Mouse (Mus musculus): ENCODE measurements at regions not wholly inside any gene's neighbourhood (a gene's known extent, or its start where the extent isn't known, plus 50 kb on each side); places are given as distances from the start of the nearest gene placed in this dataset.

- Histone ChIP-seq H3K4me3 (replicated peaks; ENCODE audit: low read length) (no peak overlapping the region), H3K9ac (replicated peaks; ENCODE audit: low read depth, low read length) (no peak overlapping the region), H3K27ac (ENCODE audit: low read length) (no peak overlapping the region), H3K4me2 (ENCODE audit: low read length) (no peak overlapping the region), H3K4me1 (replicated peaks; ENCODE audit: control insufficient read depth, insufficient read depth, low read length) (no peaks in the 10 kb centered on the region), H3K36me3 (ENCODE audit: control insufficient read depth, insufficient read depth) (no peaks in the 10 kb centered on the region), H3K27me3 (replicated peaks; ENCODE audit: control insufficient read depth, insufficient read depth, low read length) (no peaks in the 10 kb centered on the region), H3K9me3 (ENCODE audit: control insufficient read depth, low read length) (no peaks in the 10 kb centered on the region)
- no peak for ATAC-seq
- WGBS: 93% methylated on average over 2 of the region's 2 CpGs
Measured at GRCm38 (mm10) chr4:26637859-26638258, 291.2 kb upstream of the Manea start.

DNA sequence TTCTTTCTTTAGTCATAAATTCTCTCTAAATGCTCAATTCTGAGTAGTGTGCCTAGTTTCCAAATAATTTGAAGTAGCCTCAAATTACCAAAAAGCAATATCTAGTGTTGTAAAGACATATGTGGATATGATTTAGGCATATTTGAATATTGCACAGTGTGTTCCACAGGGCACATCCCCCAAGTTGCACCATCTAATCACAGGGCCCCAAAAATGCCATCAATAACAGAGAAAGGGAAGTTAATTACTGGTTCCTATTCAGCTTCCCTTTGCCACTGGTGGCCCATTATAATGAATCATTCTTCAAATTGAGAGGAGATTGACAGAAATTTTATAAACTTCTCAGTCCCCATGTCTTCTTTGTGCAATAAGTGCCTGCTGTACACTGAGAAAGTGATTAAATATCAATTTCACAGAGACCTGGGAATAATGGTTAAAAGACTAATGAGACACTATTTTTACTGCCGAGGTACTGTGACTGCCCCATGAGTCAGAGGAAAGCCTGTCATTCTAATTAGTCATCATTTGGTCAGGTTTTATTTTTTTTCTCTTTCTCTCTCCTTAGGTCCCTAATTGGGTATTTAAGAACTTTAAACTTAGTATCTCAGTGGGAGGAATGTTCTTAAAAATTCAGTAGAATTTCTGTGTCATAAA lies 284.0 kb upstream of the Manea start:
- H3K27me3 ChIP-seq (replicated peaks; ENCODE audit: control insufficient read depth, insufficient read depth, low read length): no peaks in the 10 kb centered on the region
- H3K4me1 ChIP-seq (replicated peaks; ENCODE audit: control insufficient read depth, insufficient read depth, low read length): no peaks in the 10 kb centered on the region
- H3K27ac ChIP-seq (ENCODE audit: low read length): no peak overlapping the region
- 6% methylated on average over 1 of the region's 1 CpGs for WGBS
- no peak overlapping the region for H3K9ac ChIP-seq (replicated peaks; ENCODE audit: low read depth, low read length)
- H3K4me3 ChIP-seq (replicated peaks; ENCODE audit: low read length): no peak overlapping the region
- no peak overlapping the region for H3K4me2 ChIP-seq (ENCODE audit: low read length)
- no peaks in the 10 kb centered on the region for H3K9me3 ChIP-seq (ENCODE audit: control insufficient read depth, low read length)
- H3K36me3 ChIP-seq (ENCODE audit: control insufficient read depth, insufficient read depth): no peaks in the 10 kb centered on the region
- no peak for ATAC-seq

GRCm38 (mm10) chr4:26629710-26630109 lies 283.0 kb upstream of the Manea start:
- H3K27ac ChIP-seq (ENCODE audit: low read length): no peak overlapping the region
- no peak overlapping the region for H3K4me3 ChIP-seq (replicated peaks; ENCODE audit: low read length)
- no peaks in the 10 kb centered on the region for H3K9me3 ChIP-seq (ENCODE audit: control insufficient read depth, low read length)
- no peak overlapping the region for H3K9ac ChIP-seq (replicated peaks; ENCODE audit: low read depth, low read length)
- no peaks in the 10 kb centered on the region for H3K36me3 ChIP-seq (ENCODE audit: control insufficient read depth, insufficient read depth)
- WGBS: 38% methylated on average over 2 of the region's 2 CpGs
- H3K4me1 ChIP-seq (replicated peaks; ENCODE audit: control insufficient read depth, insufficient read depth, low read length): no peaks in the 10 kb centered on the region
- ATAC-seq: no peak
- H3K4me2 ChIP-seq (ENCODE audit: low read length): no peak overlapping the region
- no peaks in the 10 kb centered on the region for H3K27me3 ChIP-seq (replicated peaks; ENCODE audit: control insufficient read depth, insufficient read depth, low read length)

- 91% methylated on average over 6 of the region's 6 CpGs for WGBS
- H3K27me3 ChIP-seq (replicated peaks; ENCODE audit: control insufficient read depth, insufficient read depth, low read length): no peaks in the 10 kb centered on the region
- ATAC-seq: no peak
- H3K4me1 ChIP-seq (replicated peaks; ENCODE audit: control insufficient read depth, insufficient read depth, low read length): no peaks in the 10 kb centered on the region
- no peak overlapping the region for H3K4me2 ChIP-seq (ENCODE audit: low read length)
- H3K9me3 ChIP-seq (ENCODE audit: control insufficient read depth, low read length): no peaks in the 10 kb centered on the region
- H3K4me3 ChIP-seq (replicated peaks; ENCODE audit: low read length): no peak overlapping the region
- no peak overlapping the region for H3K9ac ChIP-seq (replicated peaks; ENCODE audit: low read depth, low read length)
- no peaks in the 10 kb centered on the region for H3K36me3 ChIP-seq (ENCODE audit: control insufficient read depth, insufficient read depth)
- no peak overlapping the region for H3K27ac ChIP-seq (ENCODE audit: low read length)
Measured at GRCm38 (mm10) chr4:26627744-26628143, 281.1 kb upstream of the Manea start.

GRCm38 (mm10) chr4:26589081-26589869 lies 242.6 kb upstream of the Manea start:
- 72% methylated on average over 3 of the region's 3 CpGs for whole genome bisulfite sequencing
- no peaks in the 10 kb centered on the region for H3K27me3 ChIP-seq (replicated peaks; ENCODE audit: control insufficient read depth, insufficient read depth, low read length)
- no peaks in the 10 kb centered on the region for H3K9me3 ChIP-seq (ENCODE audit: control insufficient read depth, low read length)
- H3K9ac ChIP-seq (replicated peaks; ENCODE audit: low read depth, low read length): no peak overlapping the region
- H3K27ac ChIP-seq (ENCODE audit: low read length): no peak overlapping the region
- no peaks in the 10 kb centered on the region for H3K36me3 ChIP-seq (ENCODE audit: control insufficient read depth, insufficient read depth)
- H3K4me3 ChIP-seq (replicated peaks; ENCODE audit: low read length): no peak overlapping the region
- ATAC-seq: no peak
- H3K4me2 ChIP-seq (ENCODE audit: low read length): no peak overlapping the region
- H3K4me1 ChIP-seq (replicated peaks; ENCODE audit: control insufficient read depth, insufficient read depth, low read length): no peaks in the 10 kb centered on the region

DNA sequence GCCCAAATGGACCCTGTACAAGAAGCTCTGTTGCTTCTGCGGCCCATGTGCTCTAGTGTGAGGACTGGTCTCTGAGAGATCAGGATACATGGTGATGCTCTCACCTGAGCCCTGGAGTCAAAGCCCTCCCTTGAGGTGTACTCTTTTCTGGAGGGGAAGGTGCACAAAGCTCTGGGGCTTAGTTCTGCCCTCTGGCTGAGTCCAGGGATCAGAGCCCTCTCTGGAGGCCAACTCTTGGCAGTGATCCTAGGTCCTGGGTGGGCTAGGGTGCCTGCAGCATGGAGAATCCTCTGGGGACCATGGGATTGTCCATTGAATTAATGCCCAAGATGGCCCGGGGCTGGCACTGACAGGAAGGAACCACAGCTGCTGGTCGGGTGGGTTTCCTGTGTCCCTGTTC lies 209.0 kb upstream of the Manea start:
- no peak overlapping the region for H3K4me2 ChIP-seq (ENCODE audit: low read length)
- H3K4me1 ChIP-seq (replicated peaks; ENCODE audit: control insufficient read depth, insufficient read depth, low read length): no peaks in the 10 kb centered on the region
- 89% methylated on average over 3 of the region's 3 CpGs for WGBS
- H3K9ac ChIP-seq (replicated peaks; ENCODE audit: low read depth, low read length): no peak overlapping the region
- no peaks in the 10 kb centered on the region for H3K27me3 ChIP-seq (replicated peaks; ENCODE audit: control insufficient read depth, insufficient read depth, low read length)
- no peak overlapping the region for H3K27ac ChIP-seq (ENCODE audit: low read length)
- no peak for ATAC-seq
- H3K9me3 ChIP-seq (ENCODE audit: control insufficient read depth, low read length): no peaks in the 10 kb centered on the region
- no peaks in the 10 kb centered on the region for H3K36me3 ChIP-seq (ENCODE audit: control insufficient read depth, insufficient read depth)
- H3K4me3 ChIP-seq (replicated peaks; ENCODE audit: low read length): no peak overlapping the region

GRCm38 (mm10) chr4:26543833-26544232 lies 197.1 kb upstream of the Manea start:
- 42% methylated on average over 1 of the region's 1 CpGs for WGBS
- no peaks in the 10 kb centered on the region for H3K4me1 ChIP-seq (replicated peaks; ENCODE audit: control insufficient read depth, insufficient read depth, low read length)
- H3K27me3 ChIP-seq (replicated peaks; ENCODE audit: control insufficient read depth, insufficient read depth, low read length): no peaks in the 10 kb centered on the region
- H3K27ac ChIP-seq (ENCODE audit: low read length): no peak overlapping the region
- no peak overlapping the region for H3K4me3 ChIP-seq (replicated peaks; ENCODE audit: low read length)
- no peaks in the 10 kb centered on the region for H3K36me3 ChIP-seq (ENCODE audit: control insufficient read depth, insufficient read depth)
- H3K9ac ChIP-seq (replicated peaks; ENCODE audit: low read depth, low read length): no peak overlapping the region
- H3K9me3 ChIP-seq (ENCODE audit: control insufficient read depth, low read length): no peaks in the 10 kb centered on the region
- peak; percentile 84 for ATAC-seq
- no peak overlapping the region for H3K4me2 ChIP-seq (ENCODE audit: low read length)

DNA sequence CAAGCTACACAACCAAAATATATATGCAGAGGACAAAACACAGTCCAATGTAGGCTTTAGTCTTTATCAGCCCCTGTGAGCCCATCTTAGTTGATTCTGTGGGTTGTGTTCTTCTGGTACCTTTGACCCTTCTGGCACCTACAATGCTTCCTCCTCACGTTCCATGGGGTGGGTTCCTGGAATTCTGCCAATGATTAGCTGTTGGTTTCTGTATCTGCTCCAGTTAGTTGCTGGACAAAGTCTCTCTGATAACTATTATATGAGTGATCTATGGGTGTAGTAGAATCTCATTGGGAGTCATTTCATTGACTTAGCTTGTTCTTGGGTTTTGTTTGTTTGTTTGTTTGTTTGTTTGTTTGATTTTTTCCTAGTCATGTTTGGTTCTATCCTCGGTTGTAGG lies 195.8 kb upstream of the Manea start:
- H3K36me3 ChIP-seq (ENCODE audit: control insufficient read depth, insufficient read depth): no peaks in the 10 kb centered on the region
- H3K4me3 ChIP-seq (replicated peaks; ENCODE audit: low read length): no peak overlapping the region
- no peak for ATAC-seq
- no peak overlapping the region for H3K4me2 ChIP-seq (ENCODE audit: low read length)
- H3K9ac ChIP-seq (replicated peaks; ENCODE audit: low read depth, low read length): no peak overlapping the region
- no peaks in the 10 kb centered on the region for H3K27me3 ChIP-seq (replicated peaks; ENCODE audit: control insufficient read depth, insufficient read depth, low read length)
- 49% methylated on average over 2 of the region's 2 CpGs for WGBS
- H3K27ac ChIP-seq (ENCODE audit: low read length): no peak overlapping the region
- no peaks in the 10 kb centered on the region for H3K4me1 ChIP-seq (replicated peaks; ENCODE audit: control insufficient read depth, insufficient read depth, low read length)
- H3K9me3 ChIP-seq (ENCODE audit: control insufficient read depth, low read length): no peaks in the 10 kb centered on the region

GRCm38 (mm10) chr4:26508004-26508403 lies 161.3 kb upstream of the Manea start:
- 0 out of 2 replicates have a peak, but pooled peaks have one; percentile 38 for ATAC-seq
- no peak overlapping the region for H3K4me3 ChIP-seq (replicated peaks; ENCODE audit: low read length)
- no peaks in the 10 kb centered on the region for H3K36me3 ChIP-seq (ENCODE audit: control insufficient read depth, insufficient read depth)
- no peaks in the 10 kb centered on the region for H3K4me1 ChIP-seq (replicated peaks; ENCODE audit: control insufficient read depth, insufficient read depth, low read length)
- no peak overlapping the region for H3K27ac ChIP-seq (ENCODE audit: low read length)
- H3K27me3 ChIP-seq (replicated peaks; ENCODE audit: control insufficient read depth, insufficient read depth, low read length): no peaks in the 10 kb centered on the region
- H3K9me3 ChIP-seq (ENCODE audit: control insufficient read depth, low read length): no peaks in the 10 kb centered on the region
- no peak overlapping the region for H3K9ac ChIP-seq (replicated peaks; ENCODE audit: low read depth, low read length)
- H3K4me2 ChIP-seq (ENCODE audit: low read length): no peak overlapping the region
- 58% methylated on average over 5 of the region's 5 CpGs for WGBS

Data from forebrain, embryonic 16.5 days (tissue).